Mouse (Mus musculus): ENCODE data around the gene Etl4.
"Not testable (repeated sequence)": the region's sequence is repeated elsewhere in the genome, so short reads cannot be mapped to it uniquely, and the experiment has no call there.

Gene Etl4

DNA sequence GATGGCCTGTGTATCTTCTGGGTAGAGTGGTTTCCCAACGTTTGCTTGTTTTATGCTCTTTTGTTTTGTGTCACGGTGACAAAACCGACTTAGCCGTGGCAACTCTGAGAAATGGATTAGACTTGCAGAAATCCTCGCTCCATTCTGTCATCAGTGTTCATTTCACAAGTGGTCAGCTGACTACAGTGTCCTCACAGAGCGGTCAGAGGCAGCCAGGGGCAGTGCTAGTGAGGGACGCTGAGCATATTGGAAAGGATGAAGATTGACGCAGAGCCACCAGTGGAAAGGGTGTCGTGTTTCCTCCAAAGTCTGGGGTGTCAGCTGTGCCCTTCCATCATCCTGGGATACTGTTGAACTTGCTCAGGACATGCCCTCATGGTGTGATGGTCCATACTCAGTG is 733.2 kb downstream of the Etl4 start:
- DNase-seq (ENCODE audit: low read depth, low spot score) = no peak

DNA sequence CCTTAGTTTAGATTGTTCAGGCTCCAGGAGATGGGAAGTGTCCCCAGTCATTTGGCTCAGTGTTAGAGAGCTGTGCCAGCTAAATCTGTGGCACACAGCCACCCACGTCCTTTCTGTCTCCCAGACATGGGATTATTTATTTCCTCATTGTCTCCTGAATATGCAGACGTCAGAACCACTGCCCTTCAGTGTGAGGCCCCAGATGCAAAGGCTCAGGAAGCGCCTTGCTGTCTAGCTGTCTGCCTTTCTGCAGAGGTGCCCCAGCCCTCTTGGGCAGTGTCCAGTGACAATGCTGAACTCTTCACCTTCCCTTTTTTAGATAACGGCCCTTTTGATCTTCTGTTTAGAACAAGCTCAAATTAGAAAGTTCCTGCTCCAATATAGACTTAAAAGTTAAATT is 740.2 kb downstream of the Etl4 start:
- DNase-seq (ENCODE audit: low read depth, low spot score) = no peak

DNA sequence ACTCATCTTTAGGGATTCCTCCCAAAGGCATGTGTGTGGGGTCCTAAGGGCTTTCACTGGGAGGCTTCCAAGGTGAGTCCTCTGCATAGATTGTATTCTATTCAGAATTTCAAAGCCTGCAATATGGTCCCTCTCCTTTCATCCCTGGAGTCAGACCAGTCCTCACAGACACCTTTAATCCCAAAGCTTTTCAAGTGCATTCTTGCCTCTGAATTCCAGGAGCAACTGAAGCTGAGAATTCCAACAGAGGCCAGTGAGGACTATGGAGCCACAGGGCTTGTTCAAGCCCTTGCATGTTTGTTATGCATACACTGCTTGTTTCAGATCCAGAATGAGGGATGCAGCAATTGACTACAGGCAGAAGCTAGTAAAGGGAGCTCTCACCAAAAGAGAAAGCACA is 743.5 kb downstream of the Etl4 start:
- no peak for DNase-seq (ENCODE audit: low read depth, low spot score)

DNA sequence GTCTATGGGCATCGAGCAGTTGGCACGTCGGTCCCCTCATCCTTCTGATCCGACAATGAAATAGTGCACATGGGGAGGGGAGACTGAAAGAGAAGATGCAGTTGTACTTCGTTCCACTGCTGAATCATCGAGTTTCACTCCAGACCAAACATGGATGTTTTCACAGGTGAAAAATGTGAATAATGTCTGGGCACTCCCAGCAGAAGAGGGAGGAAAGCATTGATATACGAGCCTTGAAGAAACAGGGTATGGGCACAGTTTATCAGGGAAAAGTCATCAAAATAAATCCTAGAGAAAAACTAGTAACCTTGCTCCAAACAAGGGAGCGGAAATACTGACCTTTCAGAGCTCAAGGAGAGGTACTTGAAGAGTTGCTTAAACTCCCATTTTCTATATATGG is 744.5 kb downstream of the Etl4 start:
- no peak for DNase-seq (ENCODE audit: low read depth, low spot score)

DNA sequence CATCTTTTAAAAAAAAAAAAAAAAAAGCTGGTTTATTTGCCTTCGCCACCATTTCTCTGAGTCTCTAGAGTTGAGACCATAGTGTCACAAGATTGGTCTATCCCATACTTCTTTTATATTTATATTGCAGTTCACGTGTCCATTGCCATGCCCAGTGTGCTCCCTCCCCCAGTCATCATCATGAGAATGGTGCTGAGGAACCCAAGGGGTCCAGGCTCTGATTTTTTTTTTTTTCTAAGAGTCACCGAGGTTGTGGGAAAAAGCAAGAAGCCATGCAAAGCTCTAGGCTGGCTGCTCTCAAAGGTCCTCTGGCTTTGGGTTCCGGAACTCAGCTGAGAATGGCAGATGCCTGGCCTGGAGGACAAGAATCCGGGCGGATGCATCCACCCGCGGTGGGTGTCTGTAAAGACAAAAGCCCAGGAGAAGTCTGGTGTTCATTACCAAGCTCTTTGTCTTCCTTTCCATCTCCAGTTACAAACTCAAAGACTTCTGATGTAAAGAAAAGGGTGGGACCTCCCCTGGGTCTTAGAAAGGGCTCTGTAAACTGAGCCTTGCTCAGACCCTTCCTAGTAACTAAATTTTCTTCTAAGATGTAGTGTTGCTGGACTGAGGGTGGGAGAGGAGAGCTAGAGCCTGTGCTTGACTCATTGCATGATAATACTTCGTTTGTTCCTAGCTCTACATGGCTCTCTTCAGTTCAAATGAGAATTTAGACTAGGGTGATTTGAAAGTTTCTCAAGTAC is 745.2 kb downstream of the Etl4 start:
- no peak for DNase-seq (ENCODE audit: low read depth, low spot score)

DNA sequence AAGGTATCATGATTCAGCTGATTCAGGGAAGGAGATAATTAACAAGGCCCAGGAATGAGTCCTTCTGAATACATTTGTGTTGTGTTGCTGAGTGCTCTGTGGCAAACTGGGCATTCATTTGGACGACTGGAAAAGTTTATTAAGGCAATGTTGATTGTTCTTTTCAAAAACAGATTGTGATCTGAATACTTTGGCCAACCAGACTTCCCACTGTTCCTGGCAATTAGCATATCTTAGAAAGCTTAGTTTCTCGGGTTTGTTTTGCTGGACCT is 745.7 kb downstream of the Etl4 start:
- no peak for DNase-seq (ENCODE audit: low read depth, low spot score)

DNA sequence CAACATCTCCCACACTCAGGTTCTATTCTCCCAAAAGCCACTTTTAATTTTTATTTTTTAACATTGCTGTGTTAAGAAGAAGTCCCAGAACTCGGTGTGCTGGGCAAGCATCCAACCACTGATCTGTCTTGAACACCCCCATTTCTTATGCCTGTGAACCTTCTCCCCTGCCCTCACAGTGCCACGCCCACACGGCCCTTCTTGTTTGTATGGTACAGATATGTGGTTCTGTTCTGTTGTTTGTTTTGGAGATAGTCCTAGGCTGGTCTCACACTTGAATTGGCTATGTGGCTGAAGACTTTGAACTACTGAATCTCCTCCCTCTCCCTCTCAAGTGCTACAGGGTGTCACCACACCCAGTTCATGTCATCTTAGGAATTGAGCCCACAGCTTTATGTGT is 748.3 kb downstream of the Etl4 start:
- DNase-seq (ENCODE audit: low read depth, low spot score) = no peak

DNA sequence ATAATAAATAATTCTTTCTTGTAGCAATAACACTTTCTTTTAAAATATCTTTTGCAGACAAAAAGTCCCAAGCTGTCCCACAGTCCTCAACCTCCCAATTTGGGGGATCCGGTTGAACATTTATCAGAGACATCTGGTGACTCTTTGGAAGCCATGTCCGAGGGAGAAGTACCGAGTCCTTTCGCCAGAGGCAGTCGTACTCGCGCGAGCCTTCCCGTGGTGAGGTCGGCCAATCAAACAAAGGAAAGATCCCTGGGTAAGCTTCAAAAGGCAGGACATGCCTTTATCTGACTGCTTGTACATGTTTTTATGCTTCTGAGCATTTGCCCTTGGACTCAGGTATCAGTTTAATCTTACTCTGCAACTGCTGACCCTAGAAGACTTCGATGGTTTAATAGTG is 752.3 kb downstream of the Etl4 start:
- no peak for DNase-seq (ENCODE audit: low read depth, low spot score)

DNA sequence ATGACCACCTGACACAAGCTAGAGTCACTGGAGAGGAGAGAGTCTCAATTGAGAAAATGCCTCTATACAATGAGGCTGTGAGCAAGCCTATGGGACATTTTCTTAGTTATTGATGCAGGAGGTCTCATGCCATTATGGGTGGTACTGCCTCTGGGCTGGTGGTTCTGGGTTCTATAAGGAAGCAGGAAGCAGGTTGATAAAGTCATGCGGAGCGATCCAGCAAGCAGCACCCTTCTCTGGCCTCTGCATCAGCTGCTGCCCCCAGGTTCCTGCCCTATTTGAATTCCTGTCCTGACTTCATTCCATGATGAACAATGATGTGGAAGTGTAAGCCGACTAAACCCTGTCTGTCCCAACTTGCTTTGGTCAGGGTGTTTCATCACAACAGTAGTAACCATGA is 753.1 kb downstream of the Etl4 start:
- DNase-seq (ENCODE audit: low read depth, low spot score) = no peak

DNA sequence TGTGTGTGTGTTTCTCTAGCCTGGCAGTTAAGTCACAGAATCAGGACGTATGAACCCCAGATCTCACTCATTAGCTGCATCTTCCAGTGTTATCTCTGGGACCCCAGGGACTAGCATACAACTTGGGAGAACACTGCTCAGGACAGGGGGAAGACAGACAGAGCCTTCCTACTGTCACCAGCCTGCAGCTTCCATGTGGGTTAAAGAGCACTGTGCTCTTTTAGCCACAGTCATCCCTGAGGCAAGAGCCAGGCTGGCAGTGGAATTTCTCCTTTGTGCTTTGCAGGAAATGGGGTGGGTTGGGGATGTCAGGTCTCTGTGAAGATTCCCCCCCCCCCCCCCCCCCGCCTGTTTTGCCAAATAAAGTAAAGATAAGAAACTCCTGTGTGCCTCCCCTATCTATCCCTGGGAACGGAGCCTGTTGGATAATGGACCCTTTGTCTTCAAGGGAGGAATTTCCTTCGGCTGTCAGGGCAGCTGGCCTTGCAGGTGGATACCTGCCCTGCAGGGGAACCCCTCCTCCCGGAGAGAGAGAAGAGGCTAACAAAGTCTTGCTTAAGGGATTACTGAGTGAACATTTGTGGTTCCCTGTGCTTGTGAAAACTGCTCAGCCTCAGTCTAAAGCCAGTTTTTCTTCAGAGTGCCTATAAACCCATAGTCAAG is 755.9 kb downstream of the Etl4 start:
- DNase-seq (ENCODE audit: low read depth, low spot score) = no peak

DNA sequence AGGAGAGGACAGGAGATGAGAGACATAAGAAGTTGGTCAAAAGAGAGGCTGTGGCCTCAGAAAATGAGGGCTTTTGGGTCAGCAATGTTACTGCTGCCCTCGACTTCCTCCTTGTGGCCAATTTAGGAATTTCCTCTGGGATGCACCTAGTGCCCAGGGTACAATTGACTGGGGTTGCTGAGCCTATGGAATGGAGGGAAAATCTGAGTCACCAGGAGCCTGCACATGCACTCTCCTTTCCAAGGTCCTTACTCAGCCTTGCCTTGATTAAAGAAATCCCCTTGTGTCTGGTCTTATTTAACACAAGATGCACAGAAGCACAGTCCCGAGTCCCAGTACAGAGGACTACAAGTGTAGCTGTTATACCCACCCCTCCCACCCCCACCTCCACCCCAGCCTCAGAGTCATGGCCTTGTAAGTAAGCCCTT is 756.5 kb downstream of the Etl4 start:
- DNase-seq (ENCODE audit: low read depth, low spot score) = no peak

DNA sequence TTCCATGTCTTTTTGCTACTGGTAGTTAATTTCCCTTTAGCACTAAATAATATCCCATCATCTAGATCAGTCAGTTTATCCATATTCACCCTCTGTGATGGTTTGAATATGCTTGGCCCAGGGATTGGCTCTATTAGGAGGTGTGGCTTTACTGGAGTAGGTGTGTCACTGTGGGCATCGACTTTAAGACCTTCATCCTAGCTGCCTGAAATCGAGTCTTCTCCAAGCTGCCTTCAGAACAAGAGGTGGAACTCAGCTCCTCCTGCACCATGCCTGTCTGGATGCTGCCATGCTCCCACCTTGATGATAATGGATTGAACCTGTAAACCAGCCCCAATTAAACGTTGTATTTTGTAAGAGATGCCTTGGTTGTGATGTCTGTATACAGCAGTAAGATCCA is 758.3 kb downstream of the Etl4 start:
- DNase-seq (ENCODE audit: low read depth, low spot score) = no peak

DNA sequence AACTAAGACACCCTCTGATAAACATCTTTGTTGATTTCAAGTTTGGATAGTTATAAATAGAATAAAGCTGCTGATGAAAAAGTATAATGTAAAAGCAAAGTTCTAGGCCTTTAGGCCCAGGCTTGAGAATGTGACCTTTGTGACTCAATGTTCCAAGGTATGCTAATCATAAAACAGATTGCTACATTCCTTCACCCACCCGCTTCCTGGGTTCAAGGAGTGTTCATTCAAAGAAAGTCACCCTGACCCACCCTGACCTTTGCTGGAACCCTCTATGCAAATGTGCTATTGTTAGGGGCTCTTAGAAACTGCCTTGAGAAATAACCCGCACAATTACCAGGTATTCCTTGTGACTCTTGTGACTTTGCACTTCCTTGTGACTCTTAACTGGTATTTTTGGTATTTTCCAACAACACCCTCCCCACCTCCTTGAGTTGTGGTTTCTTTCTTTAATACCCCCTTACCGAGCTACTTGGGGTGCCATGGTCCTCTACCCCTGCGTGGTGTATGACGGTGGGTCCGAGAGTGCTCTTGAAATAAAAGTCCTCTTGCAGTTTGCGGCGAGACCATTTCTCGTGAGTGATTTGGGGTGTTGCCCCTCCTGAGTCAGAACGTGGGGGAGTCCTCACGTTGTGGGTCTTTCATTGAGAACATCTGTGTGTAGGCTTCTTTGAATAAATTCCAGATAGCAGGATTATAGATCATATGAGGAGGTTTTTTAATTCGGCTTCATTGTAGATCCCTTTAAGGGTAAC is 758.9 kb downstream of the Etl4 start:
- DNase-seq (ENCODE audit: low read depth, low spot score) = not testable (repeated sequence)

DNA sequence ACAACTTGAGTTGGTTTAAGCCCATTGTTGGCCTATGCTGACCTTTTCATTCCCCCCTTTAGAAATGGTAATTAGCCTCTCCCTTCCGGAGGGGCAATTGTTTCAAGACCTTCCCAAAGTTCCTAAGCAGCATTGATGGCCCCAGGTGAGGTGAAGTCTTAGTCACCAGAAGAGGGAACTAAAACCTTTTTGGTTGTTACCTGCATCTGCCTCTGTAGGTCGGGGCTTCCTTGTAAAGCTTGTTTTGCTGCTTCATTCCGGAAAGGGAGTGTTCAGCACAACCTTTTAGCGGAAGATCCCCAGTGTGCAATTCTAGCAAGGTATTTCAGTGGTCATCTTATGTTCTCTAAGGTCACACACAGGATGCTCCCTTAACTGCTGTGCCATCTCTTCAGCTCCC is 759.8 kb downstream of the Etl4 start:
- DNase-seq (ENCODE audit: low read depth, low spot score) = no peak

DNA sequence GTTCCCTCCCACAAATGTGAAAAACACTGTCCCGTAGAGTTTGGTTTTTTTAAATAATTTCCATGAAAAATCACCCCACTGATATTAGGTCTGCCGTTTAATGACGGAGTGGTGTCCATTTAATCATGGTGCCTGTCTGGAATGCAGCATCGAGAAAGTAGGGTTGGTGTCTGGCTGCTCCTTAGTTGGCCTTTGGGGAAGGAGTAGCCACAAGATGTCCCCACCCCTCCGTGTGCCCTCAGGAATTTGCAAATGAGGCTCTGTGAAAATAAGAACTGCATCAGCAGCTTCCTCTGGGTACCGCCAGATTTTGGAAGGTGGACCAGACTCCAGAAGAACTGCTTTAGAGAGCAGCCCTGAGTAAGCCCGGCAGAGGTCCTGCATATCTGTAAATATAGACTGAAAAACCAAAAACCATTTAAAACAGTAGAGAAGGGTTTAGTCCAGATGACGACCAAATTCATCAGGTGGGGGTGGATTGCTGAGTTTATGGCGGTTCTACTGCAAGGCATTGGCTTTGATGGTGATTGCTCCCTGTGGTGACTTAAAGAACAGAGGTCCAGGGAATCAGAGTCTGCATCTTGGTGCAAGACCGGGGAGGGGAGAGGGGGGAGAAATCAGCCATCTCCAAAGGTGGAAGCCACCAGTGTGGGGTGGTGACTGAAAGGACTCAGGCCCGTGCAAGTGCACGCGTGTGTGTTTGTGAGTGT is 762.1 kb downstream of the Etl4 start:
- DNase-seq (ENCODE audit: low read depth, low spot score) = no peak

DNA sequence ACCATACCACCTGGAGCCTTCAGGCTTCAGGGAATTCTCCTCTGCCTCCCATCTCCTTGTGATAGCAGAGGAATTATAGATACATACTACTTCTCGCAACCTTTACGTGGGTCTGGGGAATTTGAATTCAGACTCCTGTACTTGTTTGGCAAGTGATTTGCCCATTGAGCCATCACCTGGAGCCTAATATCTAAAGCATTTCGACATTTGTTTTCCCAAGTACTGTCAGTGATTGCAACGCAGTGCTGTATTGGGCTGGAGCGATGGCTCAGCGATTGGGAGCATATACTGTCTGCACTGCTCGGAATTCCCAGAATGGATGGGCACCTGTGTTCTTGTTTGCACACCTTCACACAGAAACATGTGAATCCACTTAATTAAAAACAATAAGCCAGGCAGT is 762.7 kb downstream of the Etl4 start:
- no peak for DNase-seq (ENCODE audit: low read depth, low spot score)

DNA sequence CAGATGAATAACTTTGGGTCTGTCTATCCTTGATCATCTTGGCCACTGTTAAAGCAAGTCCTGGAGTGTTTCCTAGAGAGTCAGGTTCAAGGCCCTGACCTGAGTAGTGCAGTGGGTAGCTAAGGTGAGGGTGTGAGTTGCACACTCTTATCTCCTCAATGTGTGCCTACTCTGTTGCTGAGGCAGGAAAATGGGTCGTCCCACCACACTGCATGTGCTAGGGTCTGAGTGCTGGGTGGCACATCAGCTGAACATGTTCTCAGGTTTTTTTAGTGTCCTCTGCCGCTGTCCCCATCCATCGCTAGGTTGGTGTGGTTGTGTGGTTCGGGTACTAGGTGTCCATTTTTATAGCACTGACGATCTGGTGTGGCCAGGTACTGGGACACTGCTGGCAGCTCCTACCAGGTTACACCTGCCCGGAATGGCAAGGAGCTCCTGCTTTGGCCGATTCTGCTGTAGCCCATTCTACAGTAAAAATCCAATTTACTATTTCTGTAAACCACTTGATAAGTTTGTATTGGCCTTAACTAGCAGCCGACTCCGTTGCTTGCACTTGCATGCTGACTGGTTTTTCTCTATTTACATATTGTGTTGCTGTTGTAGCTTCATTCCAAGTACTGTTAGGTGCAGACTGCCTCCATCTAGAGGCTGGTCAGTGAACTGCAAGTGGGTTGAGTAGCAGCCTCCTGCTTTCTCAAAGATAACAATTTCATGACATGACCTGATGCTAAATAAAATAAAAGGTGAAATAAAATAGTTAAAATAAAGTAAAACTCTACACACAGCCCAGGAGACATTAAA is 763.4 kb downstream of the Etl4 start:
- no peak for DNase-seq (ENCODE audit: low read depth, low spot score)

DNA sequence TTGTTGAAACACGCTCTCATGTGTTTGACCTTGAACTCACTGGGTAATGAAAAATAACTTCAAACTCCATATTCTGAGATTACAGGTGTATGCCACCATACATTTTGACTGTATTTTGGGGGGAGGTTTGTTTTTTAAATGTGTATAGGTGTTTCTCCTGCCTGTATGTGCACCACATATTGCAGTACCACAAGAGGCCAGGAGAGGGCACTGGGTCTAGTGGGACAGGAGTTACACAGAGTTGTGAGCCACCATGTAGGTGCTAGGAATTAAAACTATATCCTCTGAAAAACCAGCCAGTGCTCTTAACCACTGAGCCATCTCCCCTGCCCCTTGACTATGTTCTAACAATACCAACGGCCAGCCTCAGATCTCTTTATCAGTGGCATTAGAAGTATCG is 766.8 kb downstream of the Etl4 start:
- DNase-seq (ENCODE audit: low read depth, low spot score) = no peak

DNA sequence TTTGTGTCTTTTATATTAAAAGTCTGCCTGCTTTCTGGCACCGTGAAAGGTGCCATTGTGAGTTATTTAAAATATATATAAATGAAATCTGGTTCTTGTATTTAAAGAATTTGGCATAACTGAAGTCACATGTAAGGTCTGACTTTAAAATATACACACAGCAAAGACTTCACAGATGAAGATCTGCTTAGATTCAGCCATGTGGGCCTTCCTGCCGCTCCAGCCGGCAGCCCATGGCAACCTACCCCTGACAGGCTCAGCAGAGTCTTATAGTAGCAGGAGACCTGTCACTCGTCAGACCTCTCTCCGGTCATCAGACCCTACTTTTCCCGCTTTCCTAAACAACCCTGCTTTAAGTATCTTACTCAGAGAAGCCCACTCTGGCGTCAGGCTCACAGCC is 769.2 kb downstream of the Etl4 start:
- no peak for DNase-seq (ENCODE audit: low read depth, low spot score)

DNA sequence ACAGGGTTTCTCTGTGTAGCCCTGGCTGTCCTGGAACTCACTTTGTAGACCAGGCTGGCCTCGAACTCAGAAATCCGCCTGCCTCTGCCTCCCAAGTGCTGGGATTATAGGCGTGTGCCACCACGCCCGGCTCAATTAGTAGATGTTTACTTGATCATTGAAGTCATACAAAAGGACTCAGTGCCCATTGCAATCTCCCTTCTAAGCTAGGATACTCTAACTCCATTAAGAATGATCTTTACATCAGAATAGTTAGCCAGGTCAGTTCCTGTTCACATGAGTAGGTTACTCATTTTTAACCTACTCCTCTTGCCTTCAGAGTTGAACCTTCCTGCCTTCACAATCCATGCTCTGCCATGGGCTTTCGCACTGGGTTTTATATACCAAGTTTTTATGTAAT is 772.6 kb downstream of the Etl4 start:
- not testable (repeated sequence) for DNase-seq (ENCODE audit: low read depth, low spot score)

DNA sequence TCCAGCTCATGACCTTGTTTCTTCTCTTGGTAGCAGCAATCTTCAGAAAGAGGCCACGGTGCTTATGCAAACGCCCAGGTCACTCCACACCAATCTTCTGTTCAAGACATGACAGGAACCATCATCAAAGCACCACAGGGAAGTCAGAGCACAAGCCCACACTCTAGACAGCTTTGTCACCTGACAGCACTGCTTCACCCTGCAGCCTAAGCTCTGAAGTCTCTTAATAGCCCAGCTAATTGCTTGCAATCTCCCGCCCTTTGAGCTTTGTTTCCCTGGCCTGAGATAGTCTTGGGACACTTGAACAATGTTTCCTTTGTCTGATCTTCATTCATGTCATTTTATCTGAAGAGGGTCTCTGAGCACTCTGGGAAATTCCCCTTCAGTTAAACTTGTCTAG is 779.8 kb downstream of the Etl4 start:
- no peak for DNase-seq (ENCODE audit: low read depth, low spot score)

DNA sequence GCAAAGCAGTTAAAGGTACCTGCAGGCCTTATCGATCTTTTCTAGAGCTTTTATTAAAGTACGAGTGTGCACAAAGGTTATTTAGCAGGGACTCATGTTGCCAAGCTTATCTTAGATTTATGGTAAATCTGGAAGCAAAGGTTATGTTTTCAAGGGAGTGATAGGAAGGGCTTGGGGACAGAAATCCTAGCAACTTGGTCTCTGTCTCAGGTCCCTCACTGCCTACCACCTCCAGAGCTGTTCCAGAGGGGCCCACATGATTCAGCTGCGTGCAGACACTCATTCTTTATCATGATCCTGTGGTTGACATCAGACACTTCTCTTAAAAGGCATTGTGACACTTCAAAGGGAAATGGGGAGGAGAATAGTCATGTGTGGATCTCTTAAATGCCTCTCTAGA is 783.3 kb downstream of the Etl4 start:
- DNase-seq (ENCODE audit: low read depth, low spot score) = no peak

Measured in CD4-positive helper T cell, adult 2 months (primary cell).